Mouse (Mus musculus) brain, embryonic 14.5 days (tissue): Measurements from ENCODE around the gene Tcf7l2.

Experiments
- CTCF ChIP-seq: fragments of 200-500 bp; IDR thresholded peaks from 2 replicates; pipeline ENCODE4 v1.5.1; 2012; ENCODE audit warnings: inconsistent platforms, mild to moderate bottlenecking, moderate library complexity, borderline replicate concordance; ENCODE audit not compliant: insufficient read depth, insufficient read length; ENCODE audit errors: extremely low read depth
- POLR2A ChIP-seq: fragments of 200-500 bp; IDR thresholded peaks from 2 replicates; pipeline ENCODE4 v1.6.1; 2012; ENCODE audit warnings: mild to moderate bottlenecking, inconsistent platforms, borderline replicate concordance; ENCODE audit not compliant: poor library complexity, insufficient read depth, insufficient read length, severe bottlenecking; ENCODE audit errors: extremely low read depth

DNA sequence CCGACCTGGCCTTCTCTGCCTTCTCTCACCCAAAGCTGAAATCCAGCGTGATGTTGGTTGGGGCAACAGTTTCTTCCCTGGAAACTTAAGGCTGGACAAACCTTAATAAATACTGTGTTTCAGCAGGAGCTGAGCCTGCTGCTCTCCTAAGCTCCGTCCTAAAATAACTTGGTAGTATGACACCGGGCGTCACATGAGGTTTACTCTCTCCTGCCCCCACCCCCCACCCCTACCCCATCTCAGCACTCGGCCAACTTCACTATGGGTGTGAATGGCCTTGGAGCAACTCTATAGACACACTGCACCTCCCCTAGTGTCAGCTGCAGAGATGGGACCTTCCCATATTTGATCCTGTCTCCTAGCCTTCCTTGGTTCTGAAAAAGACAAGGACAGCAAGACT lies 15.8 kb downstream of the Tcf7l2 start:
- no peak for TF ChIP-seq CTCF
- no peak for TF ChIP-seq POLR2A
